Mouse (Mus musculus) ES-Bruce4 (cell line): ENCODE measurements at regions not wholly inside any gene's neighbourhood (a gene's known extent, or its start where the extent isn't known, plus 50 kb on each side); places are given as distances from the start of the nearest gene placed in this dataset.

Experiments
- H3K27ac ChIP-seq: 2 replicates; pipeline ENCODE4 v1.5.1; 2012; ENCODE audit warnings: low read length, inconsistent platforms; ENCODE audit not compliant: insufficient read depth
- H3K27me3 ChIP-seq: 2 replicates; pipeline ENCODE4 v1.6.1; 2012; ENCODE audit warnings: mild to moderate bottlenecking, low read length, inconsistent platforms; ENCODE audit not compliant: control insufficient read depth, poor library complexity, insufficient read depth, severe bottlenecking
- H3K36me3 ChIP-seq: 2 replicates; pipeline ENCODE4 v1.6.1; 2012; ENCODE audit warnings: inconsistent platforms, mild to moderate bottlenecking, low read length, moderate library complexity; ENCODE audit not compliant: control insufficient read depth, poor library complexity, insufficient read depth, severe bottlenecking
- H3K4me1 ChIP-seq: one replicate; pipeline ENCODE4 v1.8.1; 2011; ENCODE audit warnings: low read length; ENCODE audit not compliant: control insufficient read depth, insufficient read depth
- H3K4me3 ChIP-seq: 2 replicates; pipeline ENCODE4 v1.5.1; 2011; ENCODE audit warnings: low read depth, mild to moderate bottlenecking, low read length
- H3K9ac ChIP-seq: 2 replicates; pipeline ENCODE4 v1.6.1; 2012; ENCODE audit warnings: low read depth, mild to moderate bottlenecking, inconsistent platforms; ENCODE audit not compliant: poor library complexity, severe bottlenecking
- H3K9me3 ChIP-seq: replicated peaks from 2 replicates; pipeline ENCODE4 v1.6.1; 2012; ENCODE audit warnings: mild to moderate bottlenecking, low read length, inconsistent platforms; ENCODE audit not compliant: control insufficient read depth, poor library complexity, insufficient read depth, severe bottlenecking
- CTCF ChIP-seq: IDR thresholded peaks from one replicate; pipeline ENCODE4 v1.8.1; 2011; ENCODE audit warnings: low read depth, low read length
- EP300 ChIP-seq: IDR thresholded peaks from 2 replicates; pipeline ENCODE4 v1.6.1; 2011; ENCODE audit warnings: low read depth, low read length; ENCODE audit not compliant: insufficient read depth
- POLR2A ChIP-seq: IDR thresholded peaks from one replicate; pipeline ENCODE4 v1.8.1; 2011; ENCODE audit warnings: low read length; ENCODE audit not compliant: insufficient read depth

- TF ChIP-seq CTCF (peak; percentile 94), EP300 (no peak)
Measured at GRCm38 (mm10) chr5:93328059-93328458, 61.0 kb downstream of the Ccng2 start.

GRCm38 (mm10) chr5:93330851-93331250 lies 63.8 kb downstream of the Ccng2 start:
- Histone ChIP-seq H3K9me3 (no peaks in the 10 kb centered on the region), H3K36me3 (no peaks in the 10 kb centered on the region), H3K9ac (no peak overlapping the region), H3K27me3 (no peaks in the 10 kb centered on the region), H3K4me3 (no peak overlapping the region), H3K4me1 (no peaks in the 10 kb centered on the region), H3K27ac (no peak overlapping the region)
- TF ChIP-seq POLR2A: no peak
- no peak for TF ChIP-seq EP300
- no peak for TF ChIP-seq CTCF

More at GRCm38 (mm10) chr5:93328059-93328458, 61.0 kb downstream of the Ccng2 start:
- Histone ChIP-seq H3K4me1 (no peaks in the 10 kb centered on the region), H3K36me3 (no peaks in the 10 kb centered on the region), H3K9me3 (no peaks in the 10 kb centered on the region), H3K27me3 (no peaks in the 10 kb centered on the region), H3K27ac (no peak overlapping the region), H3K9ac (no peak overlapping the region), H3K4me3 (no peak overlapping the region)

DNA sequence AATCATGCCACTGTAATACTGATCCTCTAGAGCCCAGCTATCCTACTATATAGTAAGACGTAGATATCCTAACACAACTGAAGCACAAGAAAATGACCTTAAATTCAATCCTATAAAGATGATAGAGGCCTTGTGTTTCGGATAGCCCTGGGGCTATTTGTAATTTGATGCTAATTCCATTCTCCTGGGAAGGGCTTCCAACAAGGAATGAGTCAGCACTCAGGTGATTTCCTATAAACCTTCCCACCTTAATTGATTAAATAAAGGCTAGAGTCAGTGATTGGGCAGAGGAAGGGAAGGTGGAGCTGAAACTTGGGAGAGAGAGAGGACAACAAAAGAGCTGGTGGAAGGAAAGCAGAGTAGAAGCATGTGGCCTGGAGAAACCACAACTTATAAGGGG lies 86.0 kb downstream of the Ccng2 start:
- no peak for TF ChIP-seq POLR2A
- no peak for TF ChIP-seq EP300
- Histone ChIP-seq H3K27ac (peak overlapping the region; percentile 16; the same call in 1 of the 2 replicates), H3K9ac (no peak overlapping the region), H3K9me3 (peaks cover 10% of the 10 kb centered on the region; the same call in 1 of the 2 replicates), H3K27me3 (no peaks in the 10 kb centered on the region), H3K36me3 (no peaks in the 10 kb centered on the region), H3K4me3 (no peak overlapping the region), H3K4me1 (no peaks in the 10 kb centered on the region)
